Mouse (Mus musculus) T-helper 2 cell (primary cell): ENCODE measurements around the gene Nyap2.

Source experiments
- in situ Hi-C: fragments of 300-600 bp; cut with MboI, MseI; formaldehyde crosslinking; loops from one replicate; pipeline ENCODE4 v1.15.1; 2025; ENCODE audit warnings: high pct_unique_total_duplicates

Gene Nyap2

GRCm38 (mm10) chr1:81076831-81077664, at the start of gene Nyap2:
Gene Nyap2, plus strand, starts transcription at chr1:81076950.
- in situ Hi-C loops: loop anchor here (10.0 kb wide), 1 partner anchor 738 kb away; no protein-coding TSS in a partner anchor

GRCm38 (mm10) chr1:81042907-81043868, 33.6 kb upstream of the Nyap2 start:
- in situ Hi-C loops: no loop called here

GRCm38 (mm10) chr1:81058340-81058739, 18.4 kb upstream of the Nyap2 start:
- in situ Hi-C loops: no loop called here

- in situ Hi-C loops: no loop called here
Observed at GRCm38 (mm10) chr1:81058835-81059234, 17.9 kb upstream of the Nyap2 start.

GRCm38 (mm10) chr1:81062811-81063210, 13.9 kb upstream of the Nyap2 start:
- in situ Hi-C loops: no loop called here

GRCm38 (mm10) chr1:81076259-81076658, 491 bp upstream of the Nyap2 start:
- in situ Hi-C loops: loop anchor here (10.0 kb wide), 1 partner anchor 739 kb away; no protein-coding TSS in a partner anchor

- in situ Hi-C loops: loop anchor here (10.0 kb wide), 1 partner anchor 737 kb away; no protein-coding TSS in a partner anchor
Observed at GRCm38 (mm10) chr1:81077665-81078314, 1.0 kb downstream of the Nyap2 start.

GRCm38 (mm10) chr1:81087485-81087884, 10.7 kb downstream of the Nyap2 start:
- in situ Hi-C loops: no loop called here

GRCm38 (mm10) chr1:81090400-81090799, 13.7 kb downstream of the Nyap2 start:
- in situ Hi-C loops: no loop called here

GRCm38 (mm10) chr1:81090979-81091378, 14.2 kb downstream of the Nyap2 start:
- in situ Hi-C loops: no loop called here

- in situ Hi-C loops: no loop called here
Observed at GRCm38 (mm10) chr1:81092056-81092455, 15.3 kb downstream of the Nyap2 start.

- in situ Hi-C loops: no loop called here
Observed at GRCm38 (mm10) chr1:81092886-81093285, 16.1 kb downstream of the Nyap2 start.

- in situ Hi-C loops: no loop called here
Observed at GRCm38 (mm10) chr1:81098950-81099349, 22.2 kb downstream of the Nyap2 start.

- in situ Hi-C loops: no loop called here
Observed at GRCm38 (mm10) chr1:81101749-81102148, 25.0 kb downstream of the Nyap2 start.

GRCm38 (mm10) chr1:81119732-81120131, 43.0 kb downstream of the Nyap2 start:
- in situ Hi-C loops: no loop called here

GRCm38 (mm10) chr1:81132007-81132712, 55.4 kb downstream of the Nyap2 start:
- in situ Hi-C loops: no loop called here

- in situ Hi-C loops: no loop called here
Observed at GRCm38 (mm10) chr1:81143855-81144254, 67.1 kb downstream of the Nyap2 start.

- in situ Hi-C loops: no loop called here
Observed at GRCm38 (mm10) chr1:81145576-81145975, 68.8 kb downstream of the Nyap2 start.

- in situ Hi-C loops: no loop called here
Observed at GRCm38 (mm10) chr1:81169245-81169644, 92.5 kb downstream of the Nyap2 start.

GRCm38 (mm10) chr1:81172703-81173102, 96.0 kb downstream of the Nyap2 start:
- in situ Hi-C loops: no loop called here

GRCm38 (mm10) chr1:81173303-81173702, 96.6 kb downstream of the Nyap2 start:
- in situ Hi-C loops: no loop called here
